Mouse (Mus musculus): ENCODE results near the gene Csf3. TPM values are rescaled to one million over a fixed set of nuclear protein-coding genes. Genes with fewer than 3 reads are reported as not detected.

Csf3 gene
- polyA plus RNA-seq, 1 experiment from 2014 or later: not detected

DNA sequence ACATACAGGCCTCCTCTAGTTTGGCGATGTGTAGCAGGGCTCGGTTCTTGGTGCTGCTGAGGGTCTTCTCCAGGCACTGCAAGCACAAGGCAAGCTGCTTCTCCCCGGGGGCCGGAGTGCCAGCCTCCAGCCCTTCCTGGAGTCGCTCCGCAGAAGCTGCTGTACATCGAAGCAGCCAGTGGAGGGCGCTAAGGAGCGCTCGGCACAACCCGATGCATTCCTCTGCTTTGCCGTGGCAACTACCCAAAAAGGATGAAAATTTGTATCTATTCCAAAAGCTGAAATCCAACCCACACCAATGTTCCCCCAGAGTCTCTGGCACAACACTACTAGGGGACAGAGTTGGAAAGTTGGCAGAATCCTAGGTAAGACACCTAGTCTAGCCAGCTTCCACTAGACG lies 16.8 kb downstream of the Csf3 start:
- Histone ChIP-seq H3K27me3 (ENCODE audit: control insufficient read depth, insufficient read depth, low read length) (no peaks in the 10 kb centered on the region), H3K4me1 (replicated peaks; ENCODE audit: control insufficient read depth, insufficient read depth, low read length) (no peaks in the 10 kb centered on the region), H3K9ac (no peak overlapping the region), H3K9me3 (ENCODE audit: control insufficient read depth, low read length) (no peaks in the 10 kb centered on the region), H3K4me2 (replicated peaks) (no peak overlapping the region), H3K36me3 (replicated peaks; ENCODE audit: control insufficient read depth, insufficient read depth) (peaks cover 64% of the 10 kb centered on the region), H3K27ac (no peak overlapping the region), H3K4me3 (replicated peaks; ENCODE audit: low read length) (no peak overlapping the region)
- DNase-seq (ENCODE audit: low spot score) (peak; percentile 70), ATAC-seq (ENCODE audit: low FRiP score) (no peak)
- WGBS: 14% methylated on average over 13 of the region's 13 CpGs

DNA sequence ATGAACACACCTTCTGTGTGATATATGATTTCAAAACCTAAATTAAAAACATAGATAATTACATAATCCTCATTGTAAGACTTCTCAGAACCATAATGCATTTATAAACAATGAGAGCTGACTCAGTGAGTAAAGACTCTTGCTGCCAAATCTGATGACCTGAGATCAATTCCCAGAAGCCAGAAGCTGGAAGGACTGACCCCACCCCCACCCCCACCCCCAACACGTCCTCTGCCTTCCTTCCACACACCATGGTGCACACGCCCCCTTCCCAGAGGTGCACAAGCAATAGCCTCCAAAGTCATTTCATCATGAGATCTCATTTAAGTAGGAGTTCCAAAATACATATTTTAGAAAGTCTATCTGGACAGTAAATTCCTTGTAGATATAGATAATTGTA lies 19.7 kb downstream of the Csf3 start:
- Histone ChIP-seq H3K4me2 (replicated peaks) (no peak overlapping the region), H3K9ac (no peak overlapping the region), H3K27me3 (ENCODE audit: control insufficient read depth, insufficient read depth, low read length) (no peaks in the 10 kb centered on the region), H3K36me3 (replicated peaks; ENCODE audit: control insufficient read depth, insufficient read depth) (peaks cover 59% of the 10 kb centered on the region), H3K27ac (no peak overlapping the region), H3K4me1 (replicated peaks; ENCODE audit: control insufficient read depth, insufficient read depth, low read length) (no peaks in the 10 kb centered on the region), H3K4me3 (replicated peaks; ENCODE audit: low read length) (no peak overlapping the region), H3K9me3 (ENCODE audit: control insufficient read depth, low read length) (no peaks in the 10 kb centered on the region)
- DNase-seq (ENCODE audit: low spot score) (no peak), ATAC-seq (ENCODE audit: low FRiP score) (no peak)
- 60% methylated on average over 2 of the region's 2 CpGs for WGBS

DNA sequence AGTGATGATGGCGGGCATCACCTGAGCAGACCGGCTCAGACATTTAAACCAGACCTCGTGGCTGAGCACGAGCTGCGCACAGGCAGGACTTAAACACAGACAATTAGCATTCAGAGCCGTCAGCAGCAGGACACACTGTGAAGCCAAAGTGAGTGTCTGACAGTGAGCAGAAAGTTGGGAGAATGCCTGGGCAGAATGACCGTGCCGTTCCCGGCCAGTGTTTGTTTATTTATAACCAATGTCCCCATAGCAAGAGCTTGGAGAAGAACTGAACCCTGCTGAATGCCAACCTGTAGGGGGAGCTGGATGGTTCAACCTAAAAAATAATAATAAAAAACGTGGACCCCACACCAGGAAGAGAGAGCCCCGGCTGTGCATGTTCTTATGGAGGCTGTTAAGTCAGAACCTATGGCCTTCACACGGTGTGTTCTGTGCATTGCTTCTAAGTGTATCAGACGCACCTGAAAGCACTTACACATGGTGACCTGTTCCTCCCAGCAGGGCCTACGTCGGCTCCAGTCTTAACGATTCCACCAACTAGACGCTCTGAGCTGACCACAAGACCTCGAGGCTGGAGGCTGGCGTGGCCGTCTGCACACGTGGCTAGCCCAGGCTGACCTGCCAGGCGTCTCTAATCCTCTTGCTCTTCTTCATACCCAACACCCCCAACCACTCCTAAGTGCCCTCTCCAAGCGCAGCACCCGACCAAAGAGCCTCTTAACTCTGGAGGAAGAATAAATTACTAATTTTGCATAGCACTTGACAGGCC lies 20.6 kb downstream of the Csf3 start:
- DNase-seq (ENCODE audit: low spot score): no peak
- no peak for ATAC-seq (ENCODE audit: low FRiP score)
- Histone ChIP-seq H3K4me2 (replicated peaks) (no peak overlapping the region), H3K9ac (no peak overlapping the region), H3K27me3 (ENCODE audit: control insufficient read depth, insufficient read depth, low read length) (no peaks in the 10 kb centered on the region), H3K4me1 (replicated peaks; ENCODE audit: control insufficient read depth, insufficient read depth, low read length) (no peaks in the 10 kb centered on the region), H3K9me3 (ENCODE audit: control insufficient read depth, low read length) (no peaks in the 10 kb centered on the region), H3K27ac (no peak overlapping the region), H3K36me3 (replicated peaks; ENCODE audit: control insufficient read depth, insufficient read depth) (peaks cover 57% of the 10 kb centered on the region), H3K4me3 (replicated peaks; ENCODE audit: low read length) (no peak overlapping the region)
- 69% methylated on average over 24 of the region's 24 CpGs for WGBS

DNA sequence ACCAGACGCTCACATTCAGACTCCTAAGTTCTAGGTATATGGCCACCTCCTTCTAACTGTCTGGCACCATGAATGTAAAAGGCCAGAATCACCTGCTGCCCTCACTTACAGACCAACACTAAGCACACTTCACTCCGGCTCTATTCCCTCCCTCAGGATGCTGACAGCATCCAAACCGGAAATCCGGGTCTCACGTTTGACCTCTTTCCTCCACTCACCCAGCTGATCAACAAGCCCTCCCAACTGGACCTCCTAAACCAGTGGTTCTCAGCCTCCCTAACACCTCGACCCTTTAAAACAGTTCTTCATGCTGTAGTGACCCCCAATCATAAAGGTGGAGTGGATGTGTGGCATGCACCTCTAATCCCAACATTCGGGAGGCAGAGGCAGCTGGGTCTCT lies 22.0 kb downstream of the Csf3 start:
- Histone ChIP-seq H3K9me3 (ENCODE audit: control insufficient read depth, low read length) (no peaks in the 10 kb centered on the region), H3K4me1 (replicated peaks; ENCODE audit: control insufficient read depth, insufficient read depth, low read length) (peaks cover 2% of the 10 kb centered on the region; the same call in 1 of the 2 replicates), H3K9ac (no peak overlapping the region), H3K27me3 (ENCODE audit: control insufficient read depth, insufficient read depth, low read length) (no peaks in the 10 kb centered on the region), H3K27ac (no peak overlapping the region), H3K36me3 (replicated peaks; ENCODE audit: control insufficient read depth, insufficient read depth) (peaks cover 57% of the 10 kb centered on the region), H3K4me2 (replicated peaks) (no peak overlapping the region), H3K4me3 (replicated peaks; ENCODE audit: low read length) (no peak overlapping the region)
- ATAC-seq (ENCODE audit: low FRiP score) (no peak), DNase-seq (ENCODE audit: low spot score) (no peak)
- 86% methylated on average over 7 of the region's 7 CpGs for WGBS

GRCm38 (mm10) chr11:98725926-98726506 lies 25.0 kb downstream of the Csf3 start:
- DNase-seq (ENCODE audit: low spot score): no peak
- no peak overlapping the region for H3K4me3 ChIP-seq (replicated peaks; ENCODE audit: low read length)
- no peak overlapping the region for H3K9ac ChIP-seq
- H3K36me3 ChIP-seq (replicated peaks; ENCODE audit: control insufficient read depth, insufficient read depth): peaks cover 49% of the 10 kb centered on the region
- 96% methylated on average over 15 of the region's 15 CpGs for WGBS
- no peak for ATAC-seq (ENCODE audit: low FRiP score)
- peaks cover 8% of the 10 kb centered on the region for H3K4me1 ChIP-seq (replicated peaks; ENCODE audit: control insufficient read depth, insufficient read depth, low read length)
- no peak overlapping the region for H3K27ac ChIP-seq
- no peaks in the 10 kb centered on the region for H3K27me3 ChIP-seq (ENCODE audit: control insufficient read depth, insufficient read depth, low read length)
- H3K9me3 ChIP-seq (ENCODE audit: control insufficient read depth, low read length): no peaks in the 10 kb centered on the region
- no peak overlapping the region for H3K4me2 ChIP-seq (replicated peaks)

GRCm38 (mm10) chr11:98729119-98729588 lies 28.1 kb downstream of the Csf3 start, which contains the start of gene Med24:
TSS of gene Med24 (minus strand) at chr11:98729435.
- Histone ChIP-seq H3K4me1 (replicated peaks; ENCODE audit: control insufficient read depth, insufficient read depth, low read length) (peaks cover 8% of the 10 kb centered on the region), H3K9ac (peak within 1 kb of the TSS; percentile 69), H3K27ac (peak within 1 kb of the TSS; percentile 85), H3K4me3 (replicated peaks; ENCODE audit: low read length) (peak within 1 kb of the TSS; percentile 67), H3K36me3 (replicated peaks; ENCODE audit: control insufficient read depth, insufficient read depth) (peaks cover 29% of the 10 kb centered on the region), H3K27me3 (ENCODE audit: control insufficient read depth, insufficient read depth, low read length) (no peaks in the 10 kb centered on the region), H3K4me2 (replicated peaks) (peak within 1 kb of the TSS; percentile 83), H3K9me3 (ENCODE audit: control insufficient read depth, low read length) (no peaks in the 10 kb centered on the region)
- 0% methylated on average over 16 of the region's 16 CpGs for WGBS
- ATAC-seq (ENCODE audit: low FRiP score): peak; percentile 94
- peak; percentile 93 for DNase-seq (ENCODE audit: low spot score)

DNA sequence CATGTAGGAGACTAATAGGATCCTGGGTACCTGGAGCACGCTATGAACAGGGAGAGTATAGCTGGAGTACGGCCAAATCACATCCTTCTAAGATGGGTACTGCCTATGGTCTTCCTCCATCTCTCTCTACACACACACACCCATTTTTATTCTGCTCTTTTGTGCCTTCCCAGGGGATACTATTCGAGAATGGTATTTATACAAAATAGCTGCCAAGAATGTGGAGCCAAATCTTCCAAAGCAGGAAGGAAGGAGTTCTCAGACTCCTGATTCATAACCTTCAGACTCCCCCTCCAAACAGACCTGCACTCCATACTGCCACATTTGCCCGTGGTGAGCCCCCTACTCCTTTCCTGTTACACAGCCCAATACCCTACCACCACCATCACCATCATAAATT lies 29.7 kb downstream of the Csf3 start:
- WGBS: 60% methylated on average over 4 of the region's 4 CpGs
- Histone ChIP-seq H3K4me2 (replicated peaks) (no peak overlapping the region), H3K4me3 (replicated peaks; ENCODE audit: low read length) (no peak overlapping the region), H3K9me3 (ENCODE audit: control insufficient read depth, low read length) (no peaks in the 10 kb centered on the region), H3K36me3 (replicated peaks; ENCODE audit: control insufficient read depth, insufficient read depth) (peaks cover 18% of the 10 kb centered on the region), H3K4me1 (replicated peaks; ENCODE audit: control insufficient read depth, insufficient read depth, low read length) (peaks cover 8% of the 10 kb centered on the region), H3K9ac (no peak overlapping the region), H3K27ac (no peak overlapping the region), H3K27me3 (ENCODE audit: control insufficient read depth, insufficient read depth, low read length) (no peaks in the 10 kb centered on the region)
- ATAC-seq (ENCODE audit: low FRiP score): no peak
- no peak for DNase-seq (ENCODE audit: low spot score)

DNA sequence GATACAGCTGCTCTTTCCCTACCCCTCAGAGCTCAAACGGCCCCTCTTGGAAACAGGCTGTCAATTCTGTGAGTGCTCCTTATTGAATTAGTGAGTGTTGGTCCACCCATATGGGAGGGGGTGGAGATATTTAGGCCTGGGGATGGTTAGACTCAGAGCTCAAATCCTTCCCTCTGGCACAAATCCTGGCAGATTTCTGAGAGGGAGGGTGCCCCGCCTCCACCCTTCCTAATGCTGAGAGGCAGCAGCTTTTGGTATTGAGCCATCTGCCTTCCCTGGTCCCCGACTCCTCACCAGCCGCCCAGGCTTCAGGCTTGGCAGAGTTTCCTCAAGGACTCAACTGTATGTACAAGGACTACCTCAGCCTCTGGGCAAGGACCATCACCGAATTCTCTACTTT lies 30.1 kb downstream of the Csf3 start:
- H3K36me3 ChIP-seq (replicated peaks; ENCODE audit: control insufficient read depth, insufficient read depth): peaks cover 14% of the 10 kb centered on the region
- H3K27me3 ChIP-seq (ENCODE audit: control insufficient read depth, insufficient read depth, low read length): no peaks in the 10 kb centered on the region
- WGBS: 59% methylated on average over 5 of the region's 5 CpGs
- peaks cover 8% of the 10 kb centered on the region for H3K4me1 ChIP-seq (replicated peaks; ENCODE audit: control insufficient read depth, insufficient read depth, low read length)
- H3K9me3 ChIP-seq (ENCODE audit: control insufficient read depth, low read length): no peaks in the 10 kb centered on the region
- H3K4me3 ChIP-seq (replicated peaks; ENCODE audit: low read length): no peak overlapping the region
- DNase-seq (ENCODE audit: low spot score) (no peak), ATAC-seq (ENCODE audit: low FRiP score) (no peak)
- no peak overlapping the region for H3K9ac ChIP-seq
- H3K27ac ChIP-seq: no peak overlapping the region
- H3K4me2 ChIP-seq (replicated peaks): no peak overlapping the region

GRCm38 (mm10) chr11:98734020-98734419 lies 33.0 kb downstream of the Csf3 start:
- no peak for DNase-seq (ENCODE audit: low spot score)
- Histone ChIP-seq H3K9me3 (ENCODE audit: control insufficient read depth, low read length) (no peaks in the 10 kb centered on the region), H3K27ac (no peak overlapping the region), H3K36me3 (replicated peaks; ENCODE audit: control insufficient read depth, insufficient read depth) (no peaks in the 10 kb centered on the region), H3K4me3 (replicated peaks; ENCODE audit: low read length) (no peak overlapping the region), H3K27me3 (ENCODE audit: control insufficient read depth, insufficient read depth, low read length) (no peaks in the 10 kb centered on the region), H3K9ac (no peak overlapping the region), H3K4me2 (replicated peaks) (no peak overlapping the region), H3K4me1 (replicated peaks; ENCODE audit: control insufficient read depth, insufficient read depth, low read length) (peaks cover 12% of the 10 kb centered on the region)
- ATAC-seq (ENCODE audit: low FRiP score): no peak
- whole genome bisulfite sequencing: 81% methylated on average over 3 of the region's 3 CpGs
